Mouse (Mus musculus): ENCODE data around the gene Tubal3.

Tubal3 gene

DNA sequence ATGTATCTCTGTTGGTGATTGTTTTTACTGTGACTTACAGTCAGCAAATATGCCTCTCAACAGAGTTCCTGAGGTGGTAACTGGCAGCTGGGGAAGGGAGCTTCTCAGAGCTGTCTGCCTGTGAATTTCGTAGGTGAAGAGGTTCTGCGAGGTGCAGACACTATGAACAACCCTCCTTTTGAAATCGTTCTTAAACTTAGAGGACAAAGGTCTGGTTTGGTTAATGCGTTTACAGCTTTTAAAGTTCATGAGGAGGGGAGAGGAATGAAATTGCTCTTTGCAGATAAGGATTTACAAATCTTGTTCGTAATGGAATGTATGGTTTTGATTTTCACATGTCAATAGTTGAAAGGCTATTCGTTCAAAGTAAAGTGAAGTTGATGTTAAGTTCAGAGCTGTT, 7.6 kb downstream of the Tubal3 start:
- no peak for DNase-seq

DNA sequence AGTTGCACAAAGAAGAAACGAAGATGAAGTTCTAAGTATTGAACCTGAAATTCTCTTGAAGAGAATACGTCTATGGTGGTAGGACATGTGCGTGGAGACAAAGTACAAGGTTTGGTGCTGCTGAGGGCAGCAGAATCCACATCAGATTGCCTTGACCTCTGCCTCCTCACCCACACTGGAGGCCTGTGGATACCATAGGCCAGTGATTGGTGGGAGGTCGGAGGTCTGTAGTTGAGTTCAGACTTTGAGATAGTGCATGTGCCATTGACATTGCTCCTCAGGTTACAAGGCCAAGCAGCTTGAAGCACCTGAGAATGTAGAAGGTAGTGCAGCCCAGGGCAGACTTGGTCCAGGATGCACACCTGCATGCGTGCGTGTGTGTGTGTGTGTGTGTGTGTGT, 8.0 kb downstream of the Tubal3 start:
- no peak for DNase-seq

DNA sequence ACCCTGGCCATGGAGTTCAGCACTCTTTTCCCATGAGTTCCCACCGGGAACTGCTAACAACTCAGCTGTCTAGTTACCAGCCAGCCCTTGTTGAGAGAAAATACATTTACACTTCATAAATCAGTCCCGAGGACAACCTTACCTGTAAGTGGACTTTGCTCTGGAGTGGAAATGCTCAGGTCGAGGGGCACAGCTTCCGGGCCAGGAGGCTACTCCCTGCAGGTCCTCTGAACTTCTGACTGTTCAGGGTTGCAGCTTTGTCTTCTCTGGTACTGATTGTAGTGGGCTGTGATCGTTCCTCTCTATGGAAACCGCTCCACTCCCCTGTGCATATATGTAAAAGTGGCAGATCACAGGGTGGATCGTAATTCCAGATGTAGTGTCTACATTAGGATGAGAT, 26.6 kb downstream of the Tubal3 start:
- no peak for DNase-seq

- DNase-seq, result no peak
Observed at GRCm38 (mm10) chr13:3945249-3945648, 27.2 kb downstream of the Tubal3 start, which contains the start of gene Ucn3. Gene Ucn3 (minus strand): TSS chr13:3945349.

GRCm38 (mm10) chr13:3947267-3947666, 29.2 kb downstream of the Tubal3 start:
- no peak for DNase-seq

GRCm38 (mm10) chr13:3949477-3949876, 31.4 kb downstream of the Tubal3 start:
- no peak for DNase-seq

DNA sequence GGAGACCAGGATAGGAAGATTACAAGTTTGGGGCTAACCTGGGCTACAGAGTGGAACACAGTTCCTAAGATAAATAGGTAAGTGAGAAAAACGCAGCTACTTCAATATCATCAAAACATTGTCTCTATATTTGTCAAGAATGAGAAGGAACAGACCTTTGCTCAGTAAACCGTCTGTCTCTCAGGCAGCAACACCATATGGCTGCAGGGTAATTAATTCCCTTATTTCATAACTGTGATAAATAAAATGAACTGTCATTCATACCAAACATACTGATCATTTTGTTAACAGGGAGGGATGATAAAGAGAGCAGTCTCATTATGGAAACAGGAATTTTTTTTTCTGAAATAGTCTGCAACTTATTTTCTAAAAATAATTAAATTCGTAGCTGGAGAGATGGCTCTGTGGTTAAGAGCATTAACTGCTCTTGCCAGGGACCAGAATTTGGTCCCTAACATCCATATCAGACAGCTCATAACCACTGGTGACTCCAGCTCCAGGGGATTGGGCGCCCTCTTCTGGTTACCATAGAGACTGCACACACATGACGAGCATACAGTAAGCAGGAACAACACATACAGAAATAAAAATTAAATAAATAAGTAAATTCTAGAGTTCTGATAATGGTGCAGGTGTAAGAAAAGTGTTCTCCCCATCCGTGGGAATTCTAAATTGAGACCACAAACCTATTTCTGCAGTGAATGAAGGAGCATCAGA, 33.3 kb downstream of the Tubal3 start:
- no peak for DNase-seq

- DNase-seq, result no peak
Observed at GRCm38 (mm10) chr13:3968849-3969248, 50.8 kb downstream of the Tubal3 start.

Measured in cerebellum, adult 9-11 months (tissue).